Mouse (Mus musculus) heart, embryonic 14.5 days (tissue): ENCODE measurements around the gene Ptpn13. TPM values are rescaled to one million over a fixed set of nuclear protein-coding genes. Genes with fewer than 3 reads are reported as not detected.

Experiments
- ATAC-seq: fragments of 200-750 bp; cut with Nextera tagmentation; 2 replicates; pipeline ENCODE4 v1.8.0; 2017; ENCODE audit warnings: low read depth, moderate TSS enrichment; ENCODE audit not compliant: insufficient number of reproducible peaks, insufficient read depth, low FRiP score
- H3K27ac ChIP-seq, 2 experiments: fragments of 200-500 bp in 1 of 2; fragments of 300-500 bp in 1 of 2; sonication (generic) in 1 of 2; replicated peaks in 1 of 2; 2 replicates each; pipeline ENCODE4 v1.5.1; 2012 to 2014; ENCODE audit warnings: low read depth in 2 of 2, low read length in 2 of 2, control low read depth in 1 of 2, mild to moderate bottlenecking in 1 of 2, mixed read lengths in 1 of 2; ENCODE audit not compliant: control insufficient read depth in 1 of 2, insufficient read depth in 1 of 2
- H3K27me3 ChIP-seq: fragments of 300-500 bp; sonication (generic); 2 replicates; pipeline ENCODE4 v1.6.1; 2014; ENCODE audit warnings: mild to moderate bottlenecking, low read length, control low read depth; ENCODE audit not compliant: control insufficient read depth, insufficient read depth
- H3K36me3 ChIP-seq: fragments of 300-500 bp; sonication (generic); 2 replicates; pipeline ENCODE4 v1.6.1; 2014; ENCODE audit warnings: mild to moderate bottlenecking, control low read depth, low read length, mixed read lengths; ENCODE audit not compliant: control insufficient read depth, insufficient read depth
- H3K4me1 ChIP-seq, 2 experiments: fragments of 200-500 bp in 1 of 2; fragments of 300-500 bp in 1 of 2; sonication (generic) in 1 of 2; 2 replicates each; pipeline ENCODE4 v1.6.1; 2012 to 2014; ENCODE audit warnings: low read length in 2 of 2, control low read depth in 1 of 2, mixed read lengths in 1 of 2; ENCODE audit not compliant: control insufficient read depth in 2 of 2, insufficient read depth in 2 of 2
- H3K4me2 ChIP-seq: fragments of 300-500 bp; sonication (generic); 2 replicates; pipeline ENCODE4 v1.6.1; 2014; ENCODE audit warnings: mild to moderate bottlenecking, low read length
- H3K4me3 ChIP-seq, 2 experiments: fragments of 200-500 bp in 1 of 2; fragments of 300-500 bp in 1 of 2; sonication (generic) in 1 of 2; 2 replicates each; pipeline ENCODE4 v1.5.1; 2012 to 2014; ENCODE audit warnings: low read length in 2 of 2, mild to moderate bottlenecking in 2 of 2, control low read depth in 1 of 2, low read depth in 1 of 2, moderate library complexity in 1 of 2; ENCODE audit not compliant: control insufficient read depth in 1 of 2, insufficient read depth in 1 of 2
- H3K9ac ChIP-seq: fragments of 300-500 bp; sonication (generic); 2 replicates; pipeline ENCODE4 v1.6.1; 2014; ENCODE audit warnings: mild to moderate bottlenecking, low read length
- H3K9me3 ChIP-seq: fragments of 300-500 bp; sonication (generic); 2 replicates; pipeline ENCODE4 v1.6.1; 2016; ENCODE audit warnings: low read length, control low read depth; ENCODE audit not compliant: control insufficient read depth
- WGBS: fragments of 180-500 bp; shearing (Covaris S2); extraction: QIAGEN DNeasy Blood & Tissue Kit; methylation state at CpG from one replicate; pipeline ENCODE4 v1.1.7; 2014; 5-methylcytosine and 5-hydroxymethylcytosine counted together
- polyA plus RNA-seq: library from polyadenylated mRNA; unstranded; fragments of >200 nt; fragmentation: Nextera tagmentation; extraction: Ambion mirVana; gene quantifications from 2 replicates; pipeline ENCODE4 v1.2.1, GENCODE M21; 2014

Gene Ptpn13
- polyA plus RNA-seq, 1 experiment from 2014 or later: 9.3 TPM

DNA sequence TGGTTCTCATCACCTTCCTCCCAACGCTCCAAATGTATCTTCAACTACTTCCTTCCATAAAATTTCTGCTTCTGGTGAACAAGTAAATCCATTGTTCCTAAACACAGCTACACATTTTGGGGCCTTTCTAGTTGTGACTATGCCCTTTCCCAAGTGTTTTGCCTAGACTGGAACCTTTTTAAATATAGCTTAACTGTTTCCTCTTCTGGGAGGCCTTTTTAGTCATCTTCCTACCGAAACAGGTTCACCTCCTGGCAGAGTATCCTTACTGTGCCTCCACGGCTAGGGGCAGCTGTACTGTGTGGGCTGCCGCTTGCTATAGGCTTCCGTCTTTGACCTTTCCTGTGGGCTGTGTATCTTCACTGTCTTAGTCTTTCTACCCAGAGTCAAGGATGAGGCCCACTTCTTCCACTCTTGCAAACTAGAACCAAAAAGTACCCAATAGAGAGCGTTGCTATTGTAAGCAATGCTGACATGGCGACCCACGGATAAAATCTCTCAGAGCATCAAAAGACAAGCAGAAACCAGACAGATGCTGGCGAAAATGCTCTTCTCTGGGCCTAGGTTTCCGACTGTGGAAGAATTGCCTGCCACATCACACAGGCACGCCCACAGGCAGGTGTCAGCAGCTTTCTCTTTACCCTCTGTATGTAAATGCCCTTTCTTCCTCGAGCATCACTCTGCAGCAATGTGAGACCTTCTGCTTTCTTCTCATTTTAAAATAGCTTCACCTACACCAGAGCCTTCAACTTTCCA is 20.6 kb upstream of the Ptpn13 start:
- WGBS: 83% methylated on average over 12 of the region's 12 CpGs
- Histone ChIP-seq H3K4me2 (no peak overlapping the region), H3K27me3 (no peaks in the 10 kb centered on the region), H3K4me3 (no peak overlapping the region), H3K27ac (no peak overlapping the region), H3K36me3 (no peaks in the 10 kb centered on the region), H3K9me3 (no peaks in the 10 kb centered on the region), H3K4me1 (no peaks in the 10 kb centered on the region; a peak in 1 of 4 replicates), H3K9ac (no peak overlapping the region)
- no peak for ATAC-seq

DNA sequence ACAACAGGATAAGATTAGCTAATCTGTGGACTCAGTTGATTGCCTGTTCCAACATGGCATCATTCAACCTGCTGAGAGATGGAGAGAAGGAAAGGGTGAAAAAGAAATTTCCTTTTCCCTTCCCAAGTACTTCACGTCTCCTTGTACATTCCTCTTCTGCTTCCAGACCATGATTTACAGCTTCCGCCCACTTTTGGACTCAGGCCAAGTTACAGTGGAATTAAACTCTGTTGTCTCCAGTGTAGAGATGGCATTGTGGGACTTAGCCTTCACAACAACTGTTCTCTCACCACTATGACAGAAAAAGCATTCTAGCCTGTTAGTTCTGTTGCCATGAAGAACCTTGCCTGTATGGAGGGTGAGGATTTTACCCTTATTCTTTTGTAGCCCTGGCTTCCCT is 19.1 kb upstream of the Ptpn13 start:
- Histone ChIP-seq H3K27me3 (no peaks in the 10 kb centered on the region), H3K27ac (no peak overlapping the region), H3K9me3 (no peaks in the 10 kb centered on the region), H3K4me2 (no peak overlapping the region), H3K4me3 (no peak overlapping the region), H3K4me1 (no peaks in the 10 kb centered on the region; a peak in 1 of 4 replicates), H3K36me3 (no peaks in the 10 kb centered on the region), H3K9ac (no peak overlapping the region)
- no peak for ATAC-seq
- 42% methylated on average over 2 of the region's 2 CpGs for WGBS

DNA sequence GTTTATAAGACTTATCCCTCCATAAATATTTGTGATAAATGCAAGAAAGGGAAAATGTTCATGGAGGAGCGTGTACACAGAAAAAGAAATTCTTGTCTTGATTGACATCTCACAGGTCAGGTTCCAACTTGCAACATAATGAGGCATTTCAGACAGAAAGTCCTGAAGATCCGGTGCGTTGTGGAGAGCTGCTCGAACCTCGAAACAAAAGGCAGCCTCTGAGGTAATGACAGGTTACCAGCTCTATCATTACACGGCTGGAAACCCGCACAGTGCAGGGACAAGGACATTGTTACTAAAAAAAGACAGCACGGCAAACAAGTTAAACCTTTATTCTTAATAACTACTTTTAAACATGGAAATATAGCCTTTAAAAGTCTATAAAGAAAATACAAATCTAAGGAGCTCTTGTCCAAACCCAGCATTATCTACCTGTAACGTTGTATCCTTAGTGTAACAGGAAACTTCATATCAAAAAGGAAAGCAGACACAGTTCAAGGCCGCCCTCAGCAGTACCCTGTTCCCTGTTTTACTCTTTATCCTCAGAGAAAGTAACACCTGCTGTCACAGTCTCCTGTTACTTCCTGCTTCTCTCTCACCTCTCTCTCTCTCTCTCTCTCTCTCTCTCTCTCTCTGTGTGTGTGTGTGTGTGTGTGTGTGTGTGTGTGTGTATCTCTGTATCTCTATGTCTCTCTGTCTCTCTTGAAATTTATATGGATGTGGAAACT is 12.8 kb upstream of the Ptpn13 start:
- no peaks in the 10 kb centered on the region for H3K9me3 ChIP-seq
- no peak overlapping the region for H3K27ac ChIP-seq
- no peak overlapping the region for H3K9ac ChIP-seq
- H3K4me2 ChIP-seq: peak overlapping the region; percentile 32
- no peak for ATAC-seq
- 33% methylated on average over 10 of the region's 10 CpGs for WGBS
- no peaks in the 10 kb centered on the region for H3K4me1 ChIP-seq
- H3K4me3 ChIP-seq: no peak overlapping the region
- H3K27me3 ChIP-seq: no peaks in the 10 kb centered on the region
- no peaks in the 10 kb centered on the region for H3K36me3 ChIP-seq

DNA sequence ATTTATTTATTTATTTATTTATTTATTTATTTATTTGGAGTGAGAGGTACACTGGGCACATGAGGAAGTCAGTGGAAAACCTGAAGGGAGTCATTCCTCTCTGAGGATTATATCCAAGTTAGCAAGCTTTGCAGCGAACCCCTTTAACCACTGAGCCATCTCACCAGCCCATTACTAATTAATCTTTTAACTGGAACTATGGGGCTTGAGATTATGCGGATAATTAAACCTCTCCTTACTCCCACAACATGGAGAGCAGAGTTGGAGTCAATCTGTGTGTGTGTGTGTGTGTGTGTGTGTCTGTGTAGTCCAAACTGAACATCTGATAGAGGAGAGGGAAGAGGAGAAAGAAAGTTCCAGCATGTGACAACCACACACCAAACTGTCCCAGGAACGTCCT is 10.4 kb upstream of the Ptpn13 start:
- H3K9ac ChIP-seq: no peak overlapping the region
- H3K4me2 ChIP-seq: no peak overlapping the region
- H3K27ac ChIP-seq: no peak overlapping the region
- H3K36me3 ChIP-seq: no peaks in the 10 kb centered on the region
- no peaks in the 10 kb centered on the region for H3K27me3 ChIP-seq
- no peak overlapping the region for H3K4me3 ChIP-seq
- H3K9me3 ChIP-seq: no peaks in the 10 kb centered on the region
- 74% methylated on average over 3 of the region's 3 CpGs for WGBS
- no peak for ATAC-seq
- no peaks in the 10 kb centered on the region for H3K4me1 ChIP-seq

DNA sequence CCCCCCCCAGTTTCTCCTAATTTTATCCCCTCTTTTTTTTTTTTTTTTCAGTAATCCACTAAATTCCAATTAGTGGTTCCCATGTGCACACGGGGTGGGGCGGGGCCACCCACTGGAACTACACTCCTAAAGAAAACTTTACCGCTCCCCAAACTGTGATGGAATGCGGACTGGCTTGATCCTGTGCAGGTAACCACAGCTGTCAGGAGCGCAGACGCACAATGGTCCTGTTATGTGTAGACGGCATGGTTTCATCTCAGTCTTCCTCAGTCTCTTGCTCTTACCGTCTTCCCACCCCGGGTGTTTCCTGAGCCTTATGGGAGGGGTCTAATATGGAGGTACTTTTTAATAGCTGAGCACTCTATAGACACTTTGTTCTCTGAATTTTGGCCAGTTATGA is 7.0 kb upstream of the Ptpn13 start:
- Histone ChIP-seq H3K4me1 (peaks cover 7 to 9% of the 10 kb centered on the region in 2 experiments), H3K9me3 (no peaks in the 10 kb centered on the region), H3K36me3 (no peaks in the 10 kb centered on the region), H3K27me3 (no peaks in the 10 kb centered on the region), H3K4me2 (no peak overlapping the region), H3K27ac (no peak overlapping the region), H3K9ac (no peak overlapping the region), H3K4me3 (no peak overlapping the region)
- WGBS: 81% methylated on average over 9 of the region's 9 CpGs
- ATAC-seq: no peak

DNA sequence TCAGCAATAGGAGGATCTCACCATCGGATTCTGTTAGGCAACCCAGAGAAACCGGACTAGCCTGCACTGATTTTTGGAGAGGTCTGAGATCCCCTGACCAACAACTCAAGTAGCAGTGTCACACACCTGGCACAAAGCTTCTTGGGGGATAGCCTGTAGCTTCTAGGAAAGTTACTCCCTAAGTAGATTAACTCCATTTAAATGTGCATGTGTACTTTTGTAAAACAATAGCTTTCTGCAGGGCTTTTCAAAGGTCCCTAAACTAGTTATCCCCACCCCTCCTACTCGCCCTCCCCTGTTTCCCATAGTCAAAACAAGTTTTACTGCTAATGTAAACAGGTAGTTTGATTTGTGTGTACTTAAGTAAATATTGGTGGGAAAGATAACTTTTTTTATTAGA is 6.1 kb upstream of the Ptpn13 start:
- H3K4me3 ChIP-seq: no peak overlapping the region
- H3K9ac ChIP-seq: no peak overlapping the region
- no peak overlapping the region for H3K4me2 ChIP-seq
- WGBS: 71% methylated on average over 3 of the region's 3 CpGs
- H3K4me1 ChIP-seq: peaks cover 12 to 14% of the 10 kb centered on the region in 2 experiments
- H3K27ac ChIP-seq: no peak overlapping the region
- no peaks in the 10 kb centered on the region for H3K27me3 ChIP-seq
- H3K36me3 ChIP-seq: no peaks in the 10 kb centered on the region
- no peak for ATAC-seq
- H3K9me3 ChIP-seq: no peaks in the 10 kb centered on the region

DNA sequence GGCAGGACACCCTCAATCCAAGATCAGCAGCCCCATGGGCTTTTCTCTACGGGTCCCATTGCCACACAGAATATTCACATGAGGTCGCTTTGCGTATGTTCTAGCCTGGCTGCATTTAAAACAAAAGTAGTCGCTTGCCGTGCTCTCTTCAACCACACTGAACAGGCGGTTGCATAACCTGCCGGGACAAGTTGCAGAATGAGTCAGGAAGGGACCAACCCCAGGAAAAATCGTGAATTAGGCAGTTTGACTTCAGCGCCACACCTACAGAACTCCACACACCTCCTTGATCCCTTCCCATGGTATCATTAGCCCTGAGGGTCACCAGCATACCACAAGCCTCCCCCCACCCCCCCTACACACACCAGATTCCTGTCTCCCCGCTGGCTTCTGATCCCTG is 4.4 kb upstream of the Ptpn13 start:
- no peaks in the 10 kb centered on the region for H3K27me3 ChIP-seq
- H3K4me1 ChIP-seq: peaks cover 12 to 19% of the 10 kb centered on the region in 2 experiments
- ATAC-seq: no peak
- H3K36me3 ChIP-seq: no peaks in the 10 kb centered on the region
- no peak overlapping the region for H3K9ac ChIP-seq
- no peaks in the 10 kb centered on the region for H3K9me3 ChIP-seq
- WGBS: 41% methylated on average over 10 of the region's 10 CpGs
- H3K4me2 ChIP-seq: no peak overlapping the region
- H3K4me3 ChIP-seq: no peak overlapping the region
- no peak overlapping the region for H3K27ac ChIP-seq
